Mouse (Mus musculus): ENCODE measurements at regions not wholly inside any gene's neighbourhood (a gene's known extent, or its start where the extent isn't known, plus 50 kb on each side); places are given as distances from the start of the nearest gene placed in this dataset.

GRCm38 (mm10) chr15:94219907-94220306 lies 245.3 kb downstream of the Adamts20 start:
- 21% methylated on average over 5 of the region's 5 CpGs for WGBS
- Histone ChIP-seq H3K27me3 (no peaks in the 10 kb centered on the region; the same call in 1 of the 2 replicates), H3K4me1 (replicated peaks) (peaks cover 21% of the 10 kb centered on the region), H3K9ac (replicated peaks) (no peak overlapping the region), H3K27ac (no peak overlapping the region), H3K9me3 (no peaks in the 10 kb centered on the region), H3K36me3 (no peaks in the 10 kb centered on the region), H3K4me2 (no peak overlapping the region), H3K4me3 (replicated peaks) (no peak overlapping the region)
- no peak for ATAC-seq (ENCODE audit: insufficient number of reproducible peaks, insufficient read depth, low FRiP score, low TSS enrichment, low read depth)

DNA sequence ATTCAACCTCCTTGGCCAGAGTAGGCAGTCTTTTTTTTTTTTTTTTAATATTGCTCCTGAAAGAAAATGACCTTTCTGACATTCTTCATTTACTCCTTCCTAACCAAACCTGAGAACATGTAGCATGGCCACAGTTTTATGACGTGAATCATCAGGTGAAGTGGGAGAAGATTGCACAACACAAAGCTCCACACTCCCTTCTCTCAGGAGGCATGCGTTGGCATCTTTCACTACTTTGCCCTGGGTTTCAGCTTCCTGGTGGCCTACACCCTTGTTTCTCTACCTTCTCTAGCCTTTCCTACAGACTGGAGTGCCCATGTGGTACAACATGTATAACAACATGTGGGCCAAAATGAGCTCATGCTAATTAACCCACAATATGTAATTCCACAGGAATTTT lies 248.5 kb downstream of the Adamts20 start:
- no peaks in the 10 kb centered on the region; the same call in 1 of the 2 replicates for H3K27me3 ChIP-seq
- no peaks in the 10 kb centered on the region for H3K9me3 ChIP-seq
- 84% methylated on average over 2 of the region's 2 CpGs for WGBS
- H3K4me3 ChIP-seq (replicated peaks): no peak overlapping the region
- no peak overlapping the region for H3K27ac ChIP-seq
- H3K9ac ChIP-seq (replicated peaks): no peak overlapping the region
- ATAC-seq (ENCODE audit: insufficient number of reproducible peaks, insufficient read depth, low FRiP score, low TSS enrichment, low read depth): no peak
- H3K36me3 ChIP-seq: no peaks in the 10 kb centered on the region
- no peak overlapping the region for H3K4me2 ChIP-seq
- H3K4me1 ChIP-seq (replicated peaks): peaks cover 25% of the 10 kb centered on the region

DNA sequence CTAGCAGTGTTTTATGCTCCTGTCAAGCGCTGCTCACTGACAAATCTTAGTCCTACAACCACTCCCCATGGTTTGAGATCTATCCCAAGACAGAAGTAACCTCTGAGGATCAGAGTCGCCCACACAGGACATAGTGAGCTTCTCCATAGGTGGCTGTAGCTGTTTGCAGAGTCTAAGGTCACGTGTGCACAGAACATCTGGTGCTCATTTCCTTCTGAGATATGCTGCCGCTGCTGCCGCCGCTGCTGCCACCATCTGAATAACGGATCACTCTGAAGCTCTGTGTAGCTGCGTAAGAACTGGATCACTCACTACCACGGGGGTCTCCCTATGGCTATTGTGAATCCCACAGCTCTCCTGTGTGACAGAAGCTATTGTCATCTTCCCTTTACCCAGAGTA lies 250.8 kb downstream of the Adamts20 start:
- no peaks in the 10 kb centered on the region for H3K27me3 ChIP-seq
- no peak overlapping the region for H3K9ac ChIP-seq (replicated peaks)
- peak overlapping the region; percentile 33 for H3K4me2 ChIP-seq
- H3K4me1 ChIP-seq (replicated peaks): peaks cover 18% of the 10 kb centered on the region
- WGBS: 5% methylated on average over 9 of the region's 9 CpGs
- H3K4me3 ChIP-seq (replicated peaks): no peak overlapping the region
- peak; percentile 71; the same call in 1 of the 2 replicates for ATAC-seq (ENCODE audit: insufficient number of reproducible peaks, insufficient read depth, low FRiP score, low TSS enrichment, low read depth)
- peak overlapping the region; percentile 41; the same call in 1 of the 2 replicates for H3K27ac ChIP-seq
- no peaks in the 10 kb centered on the region for H3K36me3 ChIP-seq
- peaks cover 5% of the 10 kb centered on the region; the same call in 1 of the 2 replicates for H3K9me3 ChIP-seq

GRCm38 (mm10) chr15:94213393-94213792 lies 251.8 kb downstream of the Adamts20 start:
- WGBS: 17% methylated on average over 4 of the region's 4 CpGs
- Histone ChIP-seq H3K27me3 (no peaks in the 10 kb centered on the region), H3K27ac (no peak overlapping the region), H3K4me3 (replicated peaks) (no peak overlapping the region), H3K9me3 (peaks cover 5% of the 10 kb centered on the region; the same call in 1 of the 2 replicates), H3K4me2 (no peak overlapping the region), H3K4me1 (replicated peaks) (peaks cover 15% of the 10 kb centered on the region), H3K36me3 (no peaks in the 10 kb centered on the region), H3K9ac (replicated peaks) (no peak overlapping the region)
- ATAC-seq (ENCODE audit: insufficient number of reproducible peaks, insufficient read depth, low FRiP score, low TSS enrichment, low read depth): no peak

DNA sequence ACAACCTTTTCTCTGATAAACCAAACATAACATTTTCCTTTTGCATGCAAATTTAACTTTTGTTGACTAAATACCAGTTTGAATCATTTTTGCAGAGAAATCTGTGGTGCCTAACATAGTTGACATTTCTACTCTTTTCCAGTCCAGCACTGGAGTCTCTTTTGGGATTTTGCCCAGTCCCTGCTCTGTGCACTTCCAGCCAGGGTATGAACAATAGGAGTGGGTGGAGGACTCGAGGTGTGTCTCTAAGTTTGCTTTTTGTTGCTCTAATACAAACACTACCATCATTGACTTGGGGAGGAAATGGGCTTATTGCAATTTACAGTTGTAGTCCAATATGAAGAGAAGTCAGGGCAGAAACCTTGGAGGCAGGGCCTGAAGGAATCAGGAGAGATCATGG lies 256.7 kb downstream of the Adamts20 start:
- ATAC-seq (ENCODE audit: insufficient number of reproducible peaks, insufficient read depth, low FRiP score, low TSS enrichment, low read depth): no peak
- Histone ChIP-seq H3K36me3 (no peaks in the 10 kb centered on the region), H3K9ac (replicated peaks) (no peak overlapping the region), H3K4me1 (replicated peaks) (peaks cover 13% of the 10 kb centered on the region), H3K27me3 (no peaks in the 10 kb centered on the region), H3K9me3 (peaks cover 5% of the 10 kb centered on the region; the same call in 1 of the 2 replicates), H3K27ac (no peak overlapping the region), H3K4me2 (no peak overlapping the region), H3K4me3 (replicated peaks) (no peak overlapping the region)
- 91% methylated on average over 1 of the region's 1 CpGs for WGBS

- no peak for ATAC-seq (ENCODE audit: insufficient number of reproducible peaks, insufficient read depth, low FRiP score, low TSS enrichment, low read depth)
These were observed 258.8 kb downstream of the Adamts20 start for GRCm38 (mm10) chr15:94206454-94206853.

DNA sequence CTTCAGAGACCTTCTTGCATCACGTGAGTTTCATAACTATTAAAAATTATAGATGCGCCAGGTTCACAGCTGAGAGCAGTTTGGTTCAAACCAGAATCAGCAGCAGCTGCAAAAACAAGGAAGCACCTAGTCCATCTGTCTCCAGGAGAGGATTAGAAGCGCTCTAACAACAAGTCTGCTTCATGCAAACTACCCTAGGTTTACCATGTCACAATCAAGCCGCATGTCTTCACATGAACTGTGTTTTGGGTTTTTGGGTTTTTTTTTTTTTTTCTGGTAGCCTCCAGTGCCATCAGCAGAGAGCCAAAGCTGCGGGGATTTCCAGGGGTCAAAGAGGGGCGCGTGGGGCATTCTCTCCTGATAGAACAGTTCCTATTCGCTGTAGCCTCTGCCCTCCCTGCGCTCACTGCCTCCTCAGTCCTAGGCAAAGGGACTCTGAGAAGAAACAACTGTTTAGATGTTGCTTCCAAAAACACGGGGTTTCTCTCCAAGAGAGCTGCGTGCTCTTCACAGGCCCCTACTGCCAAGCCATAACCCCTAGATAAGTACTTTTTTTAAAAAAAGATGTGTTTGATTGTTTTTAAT lies 259.8 kb downstream of the Adamts20 start:
- no peaks in the 10 kb centered on the region for H3K27me3 ChIP-seq
- H3K36me3 ChIP-seq: no peaks in the 10 kb centered on the region
- no peak overlapping the region for H3K27ac ChIP-seq
- no peak overlapping the region for H3K4me2 ChIP-seq
- no peak for ATAC-seq (ENCODE audit: insufficient number of reproducible peaks, insufficient read depth, low FRiP score, low TSS enrichment, low read depth)
- H3K9me3 ChIP-seq: no peaks in the 10 kb centered on the region
- no peak overlapping the region for H3K4me3 ChIP-seq (replicated peaks)
- WGBS: 56% methylated on average over 11 of the region's 11 CpGs
- H3K9ac ChIP-seq (replicated peaks): no peak overlapping the region
- peaks cover 9% of the 10 kb centered on the region for H3K4me1 ChIP-seq (replicated peaks)

More at GRCm38 (mm10) chr15:94206454-94206853, 258.8 kb downstream of the Adamts20 start:
- Histone ChIP-seq H3K36me3 (no peaks in the 10 kb centered on the region), H3K4me1 (replicated peaks) (peaks cover 9% of the 10 kb centered on the region), H3K9me3 (peaks cover 4% of the 10 kb centered on the region; the same call in 1 of the 2 replicates), H3K4me3 (replicated peaks) (no peak overlapping the region), H3K27me3 (no peaks in the 10 kb centered on the region), H3K4me2 (no peak overlapping the region), H3K9ac (replicated peaks) (no peak overlapping the region), H3K27ac (no peak overlapping the region)
- WGBS: 34% methylated on average over 8 of the region's 8 CpGs

DNA sequence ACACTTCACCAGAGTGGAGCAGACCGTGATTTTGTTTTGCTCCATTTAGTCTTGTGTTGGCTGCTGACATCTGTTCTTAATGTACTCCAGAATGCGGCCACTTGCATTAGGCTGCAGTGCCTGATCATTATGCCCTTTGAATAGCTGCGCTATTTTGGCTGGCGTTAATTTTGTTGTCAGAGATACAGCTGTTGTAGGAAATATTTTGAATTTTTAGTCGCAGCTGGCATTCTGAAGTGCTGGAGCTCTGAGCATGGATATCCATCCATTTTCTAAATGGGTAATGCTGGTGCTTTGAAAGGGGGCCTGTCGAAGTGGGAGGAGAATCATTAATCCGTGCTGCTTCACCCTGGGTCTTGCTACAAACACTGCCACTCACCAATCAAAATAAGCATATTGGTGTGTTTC lies 275.1 kb downstream of the Adamts20 start:
- ATAC-seq (ENCODE audit: insufficient number of reproducible peaks, insufficient read depth, low FRiP score, low TSS enrichment, low read depth): 0 out of 2 replicates have a peak, but pooled peaks have one; percentile 42
- Histone ChIP-seq H3K4me3 (replicated peaks) (no peak overlapping the region), H3K9me3 (no peaks in the 10 kb centered on the region), H3K27me3 (no peaks in the 10 kb centered on the region), H3K36me3 (no peaks in the 10 kb centered on the region), H3K4me1 (replicated peaks) (peaks cover 23% of the 10 kb centered on the region), H3K9ac (replicated peaks) (no peak overlapping the region), H3K4me2 (peak overlapping the region; percentile 21; the same call in 1 of the 2 replicates), H3K27ac (no peak overlapping the region)
- 3% methylated on average over 7 of the region's 7 CpGs for WGBS

DNA sequence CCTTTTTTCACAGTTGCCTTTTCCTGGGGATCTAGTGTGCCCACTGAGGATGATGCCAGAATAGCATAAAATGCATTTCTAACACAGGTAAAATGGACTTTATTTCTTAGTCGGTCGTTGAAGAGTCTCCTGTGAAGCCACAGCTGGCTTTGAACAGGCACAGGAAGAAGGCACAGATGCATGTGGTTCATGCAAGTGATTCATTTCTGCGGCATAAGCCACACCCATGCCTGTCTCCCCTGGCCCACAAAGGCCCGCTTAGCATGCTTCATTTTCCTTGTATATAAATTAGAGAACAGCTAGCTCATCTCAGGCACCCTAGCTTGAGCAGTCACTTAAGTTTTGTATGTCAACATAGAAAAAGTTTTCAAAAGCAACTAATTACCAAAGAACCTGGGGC lies 277.6 kb downstream of the Adamts20 start:
- H3K9me3 ChIP-seq: no peaks in the 10 kb centered on the region
- WGBS: 64% methylated on average over 4 of the region's 4 CpGs
- H3K4me3 ChIP-seq (replicated peaks): no peak overlapping the region
- H3K4me1 ChIP-seq (replicated peaks): peaks cover 23% of the 10 kb centered on the region
- no peak for ATAC-seq (ENCODE audit: insufficient number of reproducible peaks, insufficient read depth, low FRiP score, low TSS enrichment, low read depth)
- no peak overlapping the region for H3K27ac ChIP-seq
- H3K27me3 ChIP-seq: no peaks in the 10 kb centered on the region
- H3K9ac ChIP-seq (replicated peaks): no peak overlapping the region
- H3K36me3 ChIP-seq: no peaks in the 10 kb centered on the region
- H3K4me2 ChIP-seq: no peak overlapping the region

GRCm38 (mm10) chr15:94183663-94184375 lies 281.4 kb downstream of the Adamts20 start:
- Histone ChIP-seq H3K9me3 (no peaks in the 10 kb centered on the region), H3K4me3 (replicated peaks) (no peak overlapping the region), H3K27me3 (no peaks in the 10 kb centered on the region), H3K4me1 (replicated peaks) (peaks cover 19% of the 10 kb centered on the region), H3K4me2 (no peak overlapping the region), H3K36me3 (no peaks in the 10 kb centered on the region), H3K9ac (replicated peaks) (no peak overlapping the region), H3K27ac (no peak overlapping the region)
- no peak for ATAC-seq (ENCODE audit: insufficient number of reproducible peaks, insufficient read depth, low FRiP score, low TSS enrichment, low read depth)
- 95% methylated on average over 6 of the region's 6 CpGs for WGBS

DNA sequence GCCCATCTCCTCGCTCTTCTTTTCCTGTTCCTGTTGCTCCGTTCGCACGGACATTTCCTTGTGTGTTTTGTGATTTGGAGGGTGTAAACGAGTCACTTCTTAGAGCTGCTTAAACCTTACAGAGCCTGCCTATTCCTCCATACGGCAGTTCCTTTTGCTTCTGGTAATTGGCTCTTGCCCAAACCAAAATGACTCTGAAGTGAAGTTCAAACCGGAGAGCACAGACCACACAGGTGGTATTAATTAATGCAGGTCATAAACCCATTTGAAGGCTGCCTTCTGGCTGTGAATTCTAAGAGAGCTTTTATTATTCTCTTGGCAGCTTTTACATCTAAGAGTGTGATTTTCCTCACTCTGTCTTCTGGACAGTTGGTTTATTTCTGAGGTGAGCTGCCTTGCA lies 291.1 kb downstream of the Adamts20 start:
- Histone ChIP-seq H3K27ac (peak overlapping the region; percentile 69), H3K9ac (replicated peaks) (no peak overlapping the region), H3K4me2 (peak overlapping the region; percentile 19; the same call in 1 of the 2 replicates), H3K27me3 (no peaks in the 10 kb centered on the region), H3K4me1 (replicated peaks) (peaks cover 12% of the 10 kb centered on the region), H3K4me3 (replicated peaks) (no peak overlapping the region), H3K36me3 (no peaks in the 10 kb centered on the region), H3K9me3 (no peaks in the 10 kb centered on the region)
- 23% methylated on average over 7 of the region's 7 CpGs for WGBS
- no peak for ATAC-seq (ENCODE audit: insufficient number of reproducible peaks, insufficient read depth, low FRiP score, low TSS enrichment, low read depth)

Measured in limb, embryonic 12.5 days (tissue).